Mouse (Mus musculus) brown adipose tissue, adult 24 weeks (tissue): Measurements from ENCODE around the gene Rab8a. TPM values are rescaled to one million over a fixed set of nuclear protein-coding genes. Genes with fewer than 3 reads are reported as not detected.

Experiments
- H3K27ac ChIP-seq: fragments of 200-500 bp; replicated peaks from 2 replicates; pipeline ENCODE4 v1.5.1; 2012; ENCODE audit warnings: low read depth, mild to moderate bottlenecking, low read length
- H3K4me1 ChIP-seq: fragments of 200-500 bp; 2 replicates; pipeline ENCODE4 v1.6.1; 2012; ENCODE audit warnings: low read length, mixed read lengths; ENCODE audit not compliant: control insufficient read depth, insufficient read depth, insufficient read length
- H3K4me3 ChIP-seq: fragments of 200-500 bp; 2 replicates; pipeline ENCODE4 v1.5.1; 2012; ENCODE audit warnings: low read depth, mild to moderate bottlenecking, low read length, moderate library complexity; ENCODE audit not compliant: insufficient read depth
- polyA plus RNA-seq: library from polyadenylated mRNA; stranded (reverse); fragments of >200 nt; gene quantifications from 2 replicates; pipeline ENCODE4 v1.2.4, GENCODE M21; 2012; ENCODE audit not compliant: missing spikeins, insufficient read depth, insufficient read length

The Rab8a gene
- polyA plus RNA-seq, 1 experiment, result 56.6 TPM

DNA sequence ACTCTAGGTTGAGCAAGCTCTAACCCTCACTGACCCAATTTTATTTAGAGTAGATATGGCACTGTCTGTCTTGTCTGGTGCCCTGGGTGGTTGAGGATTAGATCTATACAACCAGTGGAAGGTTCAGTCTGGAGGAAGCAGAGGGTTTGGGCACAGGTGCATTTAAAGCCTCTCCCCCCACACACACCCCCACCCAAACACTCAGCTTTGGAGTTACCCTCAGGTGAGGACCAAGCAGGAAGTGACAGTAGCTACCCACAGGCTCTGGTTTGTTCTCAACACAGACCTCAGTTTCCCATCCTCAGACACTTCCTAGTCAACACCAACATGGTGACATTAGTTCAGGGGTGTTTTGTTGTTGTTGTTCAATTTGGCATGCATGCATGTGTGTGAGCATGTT, 1.8 kb downstream of the Rab8a start:
- no peak overlapping the region for H3K27ac ChIP-seq
- H3K4me3 ChIP-seq, result no peak overlapping the region
- H3K4me1 ChIP-seq, result peaks cover 7% of the 10 kb centered on the region

DNA sequence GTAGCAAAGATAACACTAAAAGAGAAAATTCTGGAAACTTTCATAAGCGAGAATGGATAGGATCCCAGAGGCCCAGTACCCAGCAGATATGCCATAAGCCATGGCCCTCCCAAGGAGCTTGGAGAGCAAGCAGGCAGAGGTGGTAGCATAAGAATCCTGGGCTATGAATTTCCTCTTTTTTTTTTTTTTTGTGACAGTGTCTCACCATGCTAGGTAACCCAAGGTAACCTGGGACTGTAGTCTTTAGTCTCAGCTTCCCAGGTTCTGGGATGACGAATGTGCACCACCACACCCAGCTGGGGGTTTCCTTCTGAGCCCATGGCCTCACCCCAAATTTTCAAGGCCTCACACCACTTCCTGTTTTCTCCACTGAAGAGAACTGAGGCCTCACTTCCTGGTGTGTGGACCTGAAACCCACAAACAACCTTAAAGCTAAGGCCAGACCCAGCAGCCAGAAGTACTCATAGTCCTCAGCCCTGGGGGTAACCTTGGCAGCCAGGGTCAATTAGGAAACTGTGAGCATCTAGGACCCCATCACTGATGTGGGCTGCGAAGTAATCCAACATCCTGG, 8.2 kb downstream of the Rab8a start:
- Histone ChIP-seq H3K27ac (no peak overlapping the region), H3K4me1 (no peaks in the 10 kb centered on the region), H3K4me3 (no peak overlapping the region)

DNA sequence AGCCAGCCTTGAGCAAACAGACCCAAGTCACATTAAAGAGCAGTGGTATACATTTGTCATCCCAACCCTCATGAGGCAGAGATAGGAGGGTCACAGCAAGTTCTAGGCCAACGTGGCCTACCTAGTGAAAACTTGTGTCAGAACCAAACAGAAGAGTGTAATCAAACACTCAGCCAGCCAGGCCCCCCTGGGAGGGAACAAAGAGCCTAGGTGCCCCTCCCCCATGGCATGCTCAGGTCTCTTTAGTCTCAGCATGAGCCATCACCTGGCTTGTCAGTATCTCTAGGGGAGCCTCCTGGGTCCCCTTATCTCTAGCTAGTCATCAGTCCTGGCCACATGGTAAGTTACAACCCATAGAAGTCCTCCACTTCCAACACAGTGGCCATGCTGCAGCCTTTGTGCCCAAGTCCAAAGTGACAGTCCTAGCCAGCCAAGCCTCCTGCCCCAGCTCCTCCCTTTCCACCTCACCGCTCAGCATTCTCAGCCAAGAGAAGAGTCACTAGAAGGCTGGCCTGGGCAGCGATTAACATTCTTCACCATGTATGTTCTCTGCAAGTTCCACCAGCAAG, 8.8 kb downstream of the Rab8a start:
- H3K4me1 ChIP-seq, result no peaks in the 10 kb centered on the region
- no peak overlapping the region for H3K27ac ChIP-seq
- H3K4me3 ChIP-seq, result no peak overlapping the region

DNA sequence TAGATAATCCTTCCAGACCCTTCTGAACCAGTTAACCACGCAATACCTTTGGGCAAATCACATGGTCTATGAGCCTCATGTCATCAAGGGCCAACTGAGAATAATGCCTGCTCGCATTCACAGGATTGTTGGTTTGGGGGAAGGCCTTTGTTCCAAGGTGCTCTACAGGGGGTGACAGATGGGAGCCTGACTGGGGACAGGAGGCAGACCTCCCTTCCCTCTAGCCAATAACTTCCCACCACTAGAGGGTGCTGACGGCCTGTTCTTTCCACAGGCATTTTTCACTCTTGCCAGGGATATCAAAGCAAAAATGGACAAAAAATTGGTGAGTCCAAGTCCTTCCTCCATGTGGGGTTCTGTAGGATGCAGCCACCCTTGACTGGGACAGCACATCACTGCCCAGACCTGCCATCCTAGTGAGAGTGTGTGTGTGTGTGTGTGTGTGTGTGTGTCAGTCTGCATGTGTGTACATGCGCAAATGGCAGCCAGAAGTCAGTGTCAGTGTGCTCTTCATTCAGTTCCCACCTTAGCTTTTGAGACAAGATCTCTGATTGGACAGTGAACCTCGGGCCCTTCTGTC, 16.4 kb downstream of the Rab8a start:
- Histone ChIP-seq H3K4me1 (no peaks in the 10 kb centered on the region), H3K4me3 (no peak overlapping the region), H3K27ac (no peak overlapping the region)

DNA sequence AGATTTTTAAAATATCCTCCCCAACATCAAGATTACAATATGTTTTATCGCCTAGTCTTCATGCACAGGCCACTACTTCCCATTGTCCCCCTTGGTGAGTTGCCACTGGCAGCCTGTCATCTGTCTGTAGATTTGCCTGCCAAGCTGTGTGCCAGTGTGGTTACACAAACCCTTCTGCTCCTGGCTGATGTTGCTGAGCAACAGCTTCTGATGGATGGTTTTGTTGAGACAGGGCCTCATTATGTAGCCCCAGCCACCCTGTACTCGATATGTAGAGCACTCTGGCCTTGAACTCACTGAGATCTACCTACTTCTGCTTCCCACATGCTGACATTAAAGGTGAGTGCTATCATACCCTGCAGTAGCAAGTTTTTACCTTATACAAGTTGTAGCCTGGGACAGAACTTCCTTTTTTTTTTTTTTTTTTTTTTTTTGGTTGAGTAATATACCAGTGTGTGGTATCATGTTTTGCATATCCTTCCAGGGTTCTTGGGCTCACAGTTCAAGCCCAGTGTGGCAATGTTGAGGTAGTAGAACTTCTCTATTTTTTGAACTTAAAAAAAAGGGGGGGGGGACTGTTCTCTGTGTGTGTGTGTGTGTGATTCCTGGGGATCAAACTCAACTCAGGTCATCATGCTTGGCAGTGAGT, 22.7 kb downstream of the Rab8a start:
- Histone ChIP-seq H3K27ac (no peak overlapping the region; the same call in 1 of the 2 replicates), H3K4me3 (no peak overlapping the region), H3K4me1 (no peaks in the 10 kb centered on the region)

DNA sequence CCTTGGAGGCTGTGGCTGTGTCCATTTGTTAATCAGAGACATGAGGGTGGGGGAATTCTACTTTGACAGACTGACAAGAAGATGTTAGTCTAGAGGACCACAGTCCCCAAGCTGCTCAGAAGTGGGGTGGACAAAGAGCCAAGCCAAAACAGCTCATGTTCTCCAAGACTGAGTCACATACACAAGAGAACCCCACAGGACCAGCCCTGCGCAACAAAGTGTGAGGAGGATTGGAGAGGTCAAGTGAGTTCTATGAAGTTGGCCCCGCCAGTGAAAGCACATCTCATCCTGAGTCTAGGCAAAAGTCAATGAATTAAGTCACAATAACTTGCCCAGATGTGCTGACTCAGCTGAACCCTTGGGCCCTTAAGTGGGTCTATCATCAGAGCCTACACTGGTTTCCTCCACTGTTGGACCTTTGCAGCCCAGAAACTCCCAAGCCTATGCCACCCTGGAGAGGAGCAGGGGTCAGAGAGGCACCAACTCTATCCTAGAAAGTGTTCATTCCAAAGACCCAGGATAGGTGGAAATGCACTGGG, 26.9 kb downstream of the Rab8a start:
- Histone ChIP-seq H3K27ac (no peak overlapping the region), H3K4me1 (no peaks in the 10 kb centered on the region), H3K4me3 (no peak overlapping the region)

DNA sequence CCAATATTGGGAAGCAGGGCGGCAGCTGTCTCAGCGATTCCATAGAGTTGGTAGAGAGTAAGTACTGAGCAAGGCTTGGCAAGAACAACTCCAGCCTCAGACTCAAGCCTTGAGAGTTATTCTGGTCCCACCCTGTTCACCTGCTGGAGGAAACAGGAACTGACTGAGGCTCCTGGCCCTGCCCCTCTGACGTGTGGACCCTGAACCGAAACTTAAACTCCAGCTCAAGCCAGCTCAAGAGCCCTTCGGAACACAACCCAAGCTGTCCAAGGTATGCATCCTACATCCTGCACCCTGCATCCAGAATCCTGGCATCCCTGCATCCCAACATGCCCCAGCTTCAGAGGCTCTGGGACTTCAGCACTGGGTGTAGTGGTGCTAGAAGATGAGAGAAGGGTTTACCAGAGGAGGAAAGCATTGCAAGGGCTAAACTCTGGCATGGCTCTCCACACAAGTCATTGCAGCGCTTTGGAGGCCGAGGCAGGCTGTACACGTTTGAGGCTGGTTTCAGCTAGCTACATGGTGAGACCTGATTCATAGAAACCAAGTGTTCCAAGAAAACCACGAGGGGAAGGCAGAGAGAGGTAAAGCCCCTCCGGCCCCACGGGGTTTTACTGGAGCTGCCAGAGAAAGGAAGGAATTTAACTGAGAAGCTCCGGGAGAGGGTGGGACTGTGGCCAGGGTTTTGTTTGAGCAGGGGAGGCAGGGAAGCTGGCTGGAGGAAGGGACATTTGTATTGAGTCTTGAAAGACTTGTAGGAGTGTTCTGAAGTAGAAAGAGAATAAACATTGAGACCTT, 28.6 kb downstream of the Rab8a start, which contains the start of gene Hsh2d:
Gene Hsh2d, plus strand, starts transcription at position 222 of the 798 bp plus-strand sequence.
- no peak within 1 kb of the TSS for H3K27ac ChIP-seq
- no peak within 1 kb of the TSS for H3K4me3 ChIP-seq
- H3K4me1 ChIP-seq, result no peaks in the 10 kb centered on the region

DNA sequence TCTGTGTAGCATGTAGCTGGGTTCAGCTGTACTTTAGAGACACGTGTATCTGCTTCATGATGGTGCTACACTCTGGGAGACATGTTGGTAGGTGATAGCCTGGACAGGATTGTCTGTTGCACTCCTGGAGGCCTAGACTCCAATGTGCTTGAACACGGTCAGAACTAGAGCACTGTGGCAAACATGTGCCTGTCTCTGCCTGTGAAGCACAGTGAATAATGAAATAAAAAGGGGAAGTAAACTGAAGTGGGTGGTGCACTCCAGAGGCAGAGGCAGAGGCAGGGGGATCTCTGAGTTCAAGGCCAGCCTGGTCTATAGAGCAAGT, 29.2 kb downstream of the Rab8a start:
- Histone ChIP-seq H3K4me3 (no peak overlapping the region), H3K27ac (no peak overlapping the region), H3K4me1 (no peaks in the 10 kb centered on the region)

DNA sequence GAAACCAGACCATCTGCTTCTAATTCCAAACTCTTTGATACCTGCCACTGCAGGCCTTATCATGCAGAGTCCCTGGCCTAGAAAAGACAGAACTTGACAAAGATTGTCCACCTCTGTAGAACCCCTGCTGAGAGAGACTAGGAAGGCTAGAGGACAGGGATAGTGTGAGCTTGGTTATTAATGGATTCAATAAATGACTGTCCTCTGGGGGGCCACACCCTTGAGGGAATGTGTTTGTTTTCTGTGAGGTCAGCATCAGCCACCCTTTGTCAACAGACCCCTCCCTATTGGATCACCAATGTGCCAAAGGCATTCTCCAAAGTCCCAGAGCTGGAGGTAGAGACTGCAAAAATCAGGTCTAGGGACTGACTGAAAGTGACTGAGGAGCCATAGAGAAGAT, 31.1 kb downstream of the Rab8a start:
- H3K4me1 ChIP-seq, result no peaks in the 10 kb centered on the region
- no peak overlapping the region for H3K4me3 ChIP-seq
- no peak overlapping the region for H3K27ac ChIP-seq

DNA sequence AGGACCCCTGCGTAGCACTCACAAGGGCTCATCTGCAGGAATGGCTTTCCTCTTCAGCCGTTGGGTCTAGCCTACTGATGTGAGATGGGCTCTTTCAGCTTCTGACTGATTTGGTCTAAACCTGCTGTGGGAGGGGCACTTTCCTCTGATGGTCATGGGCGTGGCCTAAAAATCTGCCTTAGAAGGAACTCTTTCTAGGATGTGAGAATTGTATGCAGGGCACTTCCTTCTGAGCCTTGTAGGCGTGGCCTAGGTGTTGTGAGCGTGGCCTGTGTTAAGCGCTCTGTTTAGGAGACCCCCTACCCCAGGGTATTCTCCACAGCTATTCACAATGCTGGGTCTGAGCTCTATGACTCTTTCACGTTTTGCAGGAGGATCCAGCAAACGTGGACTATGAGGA, 37.0 kb downstream of the Rab8a start:
- no peak overlapping the region for H3K4me3 ChIP-seq
- no peak overlapping the region for H3K27ac ChIP-seq
- H3K4me1 ChIP-seq, result no peaks in the 10 kb centered on the region

DNA sequence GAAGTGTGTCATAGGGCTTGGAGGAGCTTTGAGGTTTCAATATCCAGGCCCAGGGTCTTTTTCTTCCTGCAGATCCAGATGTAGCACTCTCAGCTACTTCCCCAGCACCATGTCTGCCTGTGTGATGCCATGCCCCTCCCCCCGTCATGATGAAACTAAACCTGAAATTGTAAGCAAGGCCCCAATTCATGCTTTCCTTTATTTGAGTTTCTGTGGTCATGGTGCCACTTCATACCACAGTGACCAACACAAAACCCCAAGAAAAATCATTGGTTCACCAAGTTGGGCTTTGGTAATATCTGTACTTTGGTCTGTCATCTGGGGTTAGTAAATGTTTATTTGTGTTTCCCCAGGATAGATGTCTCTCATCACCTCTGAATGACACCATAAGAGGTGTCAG, 47.6 kb downstream of the Rab8a start:
- no peak overlapping the region for H3K4me3 ChIP-seq
- no peak overlapping the region for H3K27ac ChIP-seq
- H3K4me1 ChIP-seq, result no peaks in the 10 kb centered on the region

DNA sequence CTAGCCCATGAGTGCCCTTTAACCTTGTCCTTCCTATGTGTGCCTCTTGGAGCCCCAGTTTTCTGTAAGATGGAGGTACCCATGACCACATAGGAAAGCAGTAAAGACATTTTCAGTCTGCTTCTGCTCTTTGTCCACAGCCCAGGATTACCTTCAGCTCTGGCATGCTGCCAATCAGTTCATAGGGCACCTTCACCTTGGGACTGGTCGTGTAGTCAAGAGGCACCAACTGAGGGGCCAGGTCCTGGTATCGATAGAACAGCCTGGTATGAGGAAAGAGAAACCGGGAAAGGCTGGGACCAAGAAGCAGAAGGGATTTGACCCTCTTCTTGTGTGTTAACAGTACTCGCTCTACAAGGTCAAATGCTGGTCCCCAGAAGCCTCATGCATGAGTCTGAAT, 49.2 kb downstream of the Rab8a start:
- Histone ChIP-seq H3K4me3 (no peak overlapping the region), H3K4me1 (no peaks in the 10 kb centered on the region), H3K27ac (no peak overlapping the region)

DNA sequence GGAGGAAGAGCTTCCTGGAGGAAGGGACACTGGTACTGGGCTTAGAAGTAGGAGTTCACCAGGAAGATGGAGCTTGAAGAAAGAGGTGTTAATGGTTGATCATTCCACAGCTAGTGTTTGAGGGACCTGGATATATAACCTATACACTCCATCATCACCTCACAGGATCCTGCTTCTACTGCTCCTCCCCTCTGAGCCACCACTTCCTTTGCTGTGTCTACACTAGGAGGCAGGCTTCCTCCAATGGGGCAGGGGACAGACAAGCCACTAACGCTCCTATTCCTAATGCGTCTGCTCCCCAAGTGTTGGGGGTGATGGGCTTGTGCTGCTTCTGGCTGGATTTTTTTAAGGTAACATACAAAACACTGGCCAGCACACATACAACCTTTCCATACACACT, 49.7 kb downstream of the Rab8a start:
- no peaks in the 10 kb centered on the region for H3K4me1 ChIP-seq
- H3K4me3 ChIP-seq, result no peak overlapping the region
- H3K27ac ChIP-seq, result no peak overlapping the region

DNA sequence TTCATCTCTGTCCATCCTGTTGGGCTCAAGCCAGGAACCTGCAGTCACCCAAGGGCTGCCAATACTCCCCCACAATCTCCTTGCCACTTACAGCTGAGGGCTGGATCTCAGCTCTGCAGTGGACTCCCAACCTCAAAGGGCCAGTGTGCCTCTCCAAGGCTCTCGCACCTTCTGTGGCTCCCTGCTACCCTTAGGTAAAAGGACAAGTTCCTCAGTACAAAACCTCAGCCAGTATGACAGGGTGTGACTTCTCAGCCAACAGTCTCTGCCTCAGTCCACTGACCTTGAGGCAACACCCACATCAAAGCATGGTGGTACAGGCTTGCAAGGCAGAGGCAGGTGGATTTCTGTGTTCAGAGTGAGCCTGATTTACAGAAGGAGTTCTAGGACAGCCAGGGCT, 50.8 kb downstream of the Rab8a start:
- no peak overlapping the region for H3K27ac ChIP-seq
- no peak overlapping the region for H3K4me3 ChIP-seq
- H3K4me1 ChIP-seq, result no peaks in the 10 kb centered on the region

DNA sequence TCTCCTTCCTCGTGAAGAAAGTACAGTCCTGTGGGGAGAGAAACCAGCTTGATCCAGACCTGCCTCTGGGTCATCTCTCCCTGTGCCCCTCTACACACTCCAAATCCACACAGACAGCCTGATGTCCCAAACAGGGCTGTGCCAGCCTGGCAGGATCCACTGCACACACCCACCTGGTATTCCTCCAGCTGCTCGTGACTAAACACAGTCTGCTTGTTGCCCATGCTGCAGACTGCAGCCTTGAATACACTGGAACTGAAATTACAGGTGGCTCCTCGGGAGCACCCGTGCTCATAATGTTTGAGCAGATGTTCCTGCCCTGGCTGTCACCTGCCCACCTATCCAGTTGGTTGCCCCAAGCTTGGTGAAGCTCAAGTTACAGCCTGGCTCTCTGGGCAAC, 51.8 kb downstream of the Rab8a start, which contains the start of gene Cib3:
Gene Cib3, minus strand, starts transcription at position 87 of the 400 bp plus-strand sequence.
- Histone ChIP-seq H3K4me3 (no peak within 1 kb of the TSS), H3K4me1 (no peaks in the 10 kb centered on the region), H3K27ac (no peak within 1 kb of the TSS)
